Mouse (Mus musculus): Measurements from ENCODE around the gene Ccdc3.

Ccdc3 gene

DNA sequence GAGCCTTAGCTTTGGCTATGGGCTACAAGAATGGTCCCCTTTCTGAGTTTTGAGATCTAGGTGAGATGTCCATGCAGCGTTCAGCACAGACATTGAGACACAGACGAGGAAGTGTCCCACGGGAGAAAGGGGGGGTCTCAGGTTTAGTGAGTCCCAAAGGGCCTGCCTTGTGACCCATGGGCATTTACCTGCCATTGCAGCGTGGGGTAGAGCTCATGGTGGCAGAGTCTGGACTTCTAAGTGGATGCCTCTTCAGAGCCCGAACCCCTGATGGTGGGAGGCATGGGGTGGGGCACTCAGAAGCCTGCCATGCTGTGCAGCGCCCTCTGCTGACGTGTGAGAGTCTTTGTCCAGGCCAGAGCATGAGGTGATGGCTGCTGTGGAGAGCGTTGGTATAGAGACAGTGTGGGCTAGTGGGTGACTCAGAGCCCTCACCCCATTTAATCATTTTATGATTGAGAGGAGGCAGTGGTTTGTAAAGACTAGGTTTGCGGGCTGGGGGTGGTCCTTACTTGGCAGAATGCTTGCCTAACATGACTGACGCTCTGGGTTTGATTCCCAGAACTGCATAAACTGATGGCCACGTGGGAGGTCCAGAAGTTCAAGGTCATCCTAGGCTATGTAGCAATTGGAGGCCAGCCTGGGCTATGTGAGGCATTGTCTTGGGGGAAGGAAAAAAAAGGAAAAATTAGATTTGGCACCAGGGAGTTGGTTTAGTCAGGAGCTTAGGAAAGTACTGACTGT lies 23.6 kb downstream of the Ccdc3 start:
- DNase-seq (ENCODE audit: extremely low spot score, low spot score): no peak

DNA sequence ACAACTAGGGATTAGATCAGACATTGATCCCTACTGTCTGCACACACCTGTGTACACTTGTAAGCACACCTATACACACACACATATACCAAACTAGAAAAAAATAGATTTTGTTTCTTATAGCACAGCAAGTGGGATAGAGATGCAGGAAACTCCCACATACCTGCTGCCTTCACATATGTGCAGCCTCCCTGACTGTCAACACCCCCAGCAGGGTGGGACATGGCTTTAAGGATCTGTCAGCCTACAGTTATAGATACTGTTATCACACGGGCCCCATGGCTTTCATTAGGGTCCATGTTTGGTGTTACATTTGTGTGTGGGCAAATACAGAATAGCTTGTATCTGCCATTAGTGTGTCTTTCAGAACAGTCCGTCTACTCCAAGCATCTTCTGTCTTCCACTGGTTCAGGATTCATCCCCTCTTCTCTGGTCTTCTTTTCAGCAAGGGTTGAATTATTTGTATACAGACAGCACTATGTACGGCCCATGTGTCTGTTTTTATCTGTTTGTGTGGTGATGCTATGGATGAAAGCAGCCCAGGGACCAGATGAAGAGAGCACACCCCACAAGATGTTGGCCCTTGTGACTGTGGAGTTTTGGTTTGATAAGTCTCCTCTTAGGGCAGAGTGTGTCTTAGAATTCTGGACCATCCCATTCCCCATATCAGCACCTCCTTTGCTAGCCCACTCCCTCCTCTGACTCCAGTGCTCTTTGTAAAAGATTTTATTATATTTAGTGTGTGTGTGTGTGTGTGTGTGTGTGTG lies 24.5 kb downstream of the Ccdc3 start:
- DNase-seq (ENCODE audit: extremely low spot score, low spot score): no peak

DNA sequence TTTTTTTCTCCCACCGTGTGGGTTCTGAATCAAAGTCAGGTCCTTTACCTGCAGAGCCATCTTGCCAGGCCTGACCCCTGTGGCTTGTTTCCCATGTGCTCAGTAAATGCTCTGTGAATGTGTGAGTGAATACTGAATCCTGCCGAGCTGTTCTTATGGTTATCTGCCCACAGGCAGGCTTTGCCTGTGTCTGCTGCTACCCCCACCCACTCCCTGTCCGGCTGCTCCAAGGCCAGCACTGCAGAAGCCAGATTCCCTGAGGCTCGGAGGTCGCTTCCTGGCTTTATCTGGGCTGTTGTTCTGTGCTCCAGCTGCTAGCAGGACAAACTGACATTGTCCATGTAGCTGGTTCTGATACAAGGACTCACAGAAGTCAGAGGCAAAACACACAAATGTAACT lies 25.2 kb downstream of the Ccdc3 start:
- no peak for DNase-seq (ENCODE audit: extremely low spot score, low spot score)

DNA sequence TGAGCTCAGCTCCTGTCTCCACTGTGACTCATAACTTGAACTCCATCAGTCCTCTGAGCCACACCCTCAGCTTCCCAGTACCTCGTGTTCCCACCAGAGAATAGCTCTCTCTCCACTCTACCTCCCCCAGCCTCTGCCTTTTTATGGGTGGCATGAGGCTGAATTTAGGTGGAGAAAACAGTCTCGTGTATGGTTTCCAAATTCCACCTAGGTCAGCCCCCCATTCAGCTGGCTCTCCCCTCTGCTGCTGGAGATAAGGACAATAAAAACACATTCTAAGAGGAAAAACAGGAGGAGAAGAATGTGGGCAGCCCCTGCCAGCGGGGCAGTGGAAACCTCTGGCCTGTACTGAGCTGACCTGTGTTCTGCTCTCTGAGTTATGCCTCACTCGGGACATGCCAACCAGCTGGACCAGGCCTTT lies 28.4 kb downstream of the Ccdc3 start:
- no peak for DNase-seq (ENCODE audit: extremely low spot score, low spot score)

DNA sequence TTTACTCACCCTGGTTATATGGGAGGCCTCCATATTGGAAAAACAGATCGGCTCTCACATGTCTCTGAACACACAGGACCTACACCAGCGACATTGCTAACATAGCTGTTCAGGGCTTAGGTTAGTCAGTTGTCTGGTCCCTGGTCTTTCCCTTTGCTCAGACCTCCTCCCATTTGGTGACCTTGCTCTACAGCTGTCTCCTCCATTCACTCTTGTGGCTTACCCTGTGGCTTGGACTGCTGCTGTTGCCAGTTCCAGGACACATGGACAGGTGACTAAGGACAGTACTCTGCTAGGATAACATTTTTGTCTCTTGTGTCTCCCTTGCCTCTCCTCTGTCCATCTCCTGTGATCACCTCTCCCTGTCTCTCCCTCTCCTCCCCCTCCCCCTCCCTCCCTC lies 29.2 kb downstream of the Ccdc3 start:
- no peak for DNase-seq (ENCODE audit: extremely low spot score, low spot score)

DNA sequence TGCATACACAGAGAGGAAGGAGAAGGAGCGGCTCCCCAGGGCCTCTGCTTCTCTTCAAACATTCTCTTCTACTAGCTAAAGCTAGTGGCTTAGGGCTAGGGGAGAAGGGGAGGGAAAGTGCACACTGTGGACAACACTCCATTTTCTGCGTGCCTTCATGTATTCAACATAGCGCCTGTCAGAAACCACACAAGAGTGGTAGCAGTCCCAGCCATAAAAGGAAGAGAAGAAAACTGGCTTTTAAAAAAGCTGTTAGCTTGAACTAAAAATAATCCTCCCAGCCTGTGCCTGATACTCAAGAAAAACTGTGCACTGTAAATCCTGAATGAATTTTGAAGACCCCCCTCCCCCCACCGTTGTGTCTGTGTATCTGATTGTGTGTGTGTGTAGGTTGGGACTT lies 33.2 kb downstream of the Ccdc3 start:
- DNase-seq (ENCODE audit: extremely low spot score, low spot score): no peak

DNA sequence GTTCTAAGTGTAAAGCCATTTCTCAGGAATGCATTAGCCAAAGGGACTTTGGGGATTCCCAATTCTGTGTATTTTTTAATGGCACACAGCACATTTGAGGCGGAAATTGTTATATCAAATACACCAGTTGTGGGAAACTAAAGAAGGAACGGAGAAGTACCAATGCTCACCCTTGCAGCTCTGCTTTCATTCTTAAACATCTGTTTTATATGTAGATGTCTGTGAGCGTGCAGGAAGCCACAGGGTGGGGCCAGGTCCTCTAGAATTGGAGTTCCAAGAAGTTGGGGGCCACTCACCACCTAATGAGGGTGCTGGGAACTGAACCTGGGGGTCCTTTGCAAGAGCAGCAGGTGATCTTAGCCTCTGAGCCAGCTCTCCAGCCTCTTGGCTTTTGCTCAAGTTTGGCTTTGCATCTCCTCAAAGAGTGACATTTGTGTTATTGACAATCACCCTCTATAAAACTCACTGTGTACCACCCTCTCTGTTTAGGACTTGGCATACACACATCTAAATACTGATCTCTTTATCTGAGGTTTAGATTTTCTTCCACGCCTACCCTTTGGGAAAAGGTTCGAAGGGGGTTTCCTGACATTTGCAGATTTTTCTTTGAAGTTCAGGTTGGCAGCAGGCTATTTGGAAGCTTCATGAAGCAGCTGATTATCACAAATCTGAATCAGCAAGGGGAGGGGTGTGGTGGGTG lies 33.9 kb downstream of the Ccdc3 start:
- no peak for DNase-seq (ENCODE audit: extremely low spot score, low spot score)

DNA sequence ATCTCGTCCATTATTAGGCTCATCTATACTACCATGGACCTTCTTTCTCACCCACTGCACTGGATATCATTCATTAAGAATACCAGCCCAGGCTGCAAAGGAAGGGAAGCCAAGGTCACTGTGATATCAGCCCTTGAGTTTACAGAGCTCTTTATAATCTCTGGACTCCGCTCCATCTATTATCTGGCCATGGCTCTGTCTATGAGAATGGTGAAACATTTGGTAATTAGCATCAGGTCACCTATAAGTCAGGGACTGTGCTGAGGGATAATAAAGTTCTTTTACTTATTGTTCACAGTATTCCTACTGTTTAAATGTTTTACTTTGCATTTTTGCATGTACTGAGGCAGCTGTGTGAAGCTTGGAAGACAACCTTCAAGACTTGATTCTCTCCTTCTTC lies 35.2 kb downstream of the Ccdc3 start:
- no peak for DNase-seq (ENCODE audit: extremely low spot score, low spot score)

DNA sequence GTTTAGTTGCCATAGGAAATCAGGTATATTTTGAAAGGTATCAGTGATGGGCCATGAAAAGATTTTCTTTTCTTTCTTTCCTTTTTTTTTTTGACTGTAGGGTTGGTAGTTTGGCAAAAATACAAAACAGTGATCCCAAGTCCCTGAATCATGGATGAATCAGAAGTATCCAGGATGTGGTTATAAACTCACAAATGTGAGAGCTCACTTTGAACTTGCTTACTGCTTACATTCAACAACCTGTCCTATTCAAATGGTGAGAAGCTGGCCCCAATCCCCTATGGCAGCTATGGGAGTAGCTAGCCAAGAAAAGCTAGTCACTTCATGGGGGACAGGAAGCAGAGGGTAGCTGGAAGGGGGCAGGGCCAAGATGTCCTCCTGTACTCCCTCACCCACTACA lies 37.1 kb downstream of the Ccdc3 start:
- no peak for DNase-seq (ENCODE audit: extremely low spot score, low spot score)

DNA sequence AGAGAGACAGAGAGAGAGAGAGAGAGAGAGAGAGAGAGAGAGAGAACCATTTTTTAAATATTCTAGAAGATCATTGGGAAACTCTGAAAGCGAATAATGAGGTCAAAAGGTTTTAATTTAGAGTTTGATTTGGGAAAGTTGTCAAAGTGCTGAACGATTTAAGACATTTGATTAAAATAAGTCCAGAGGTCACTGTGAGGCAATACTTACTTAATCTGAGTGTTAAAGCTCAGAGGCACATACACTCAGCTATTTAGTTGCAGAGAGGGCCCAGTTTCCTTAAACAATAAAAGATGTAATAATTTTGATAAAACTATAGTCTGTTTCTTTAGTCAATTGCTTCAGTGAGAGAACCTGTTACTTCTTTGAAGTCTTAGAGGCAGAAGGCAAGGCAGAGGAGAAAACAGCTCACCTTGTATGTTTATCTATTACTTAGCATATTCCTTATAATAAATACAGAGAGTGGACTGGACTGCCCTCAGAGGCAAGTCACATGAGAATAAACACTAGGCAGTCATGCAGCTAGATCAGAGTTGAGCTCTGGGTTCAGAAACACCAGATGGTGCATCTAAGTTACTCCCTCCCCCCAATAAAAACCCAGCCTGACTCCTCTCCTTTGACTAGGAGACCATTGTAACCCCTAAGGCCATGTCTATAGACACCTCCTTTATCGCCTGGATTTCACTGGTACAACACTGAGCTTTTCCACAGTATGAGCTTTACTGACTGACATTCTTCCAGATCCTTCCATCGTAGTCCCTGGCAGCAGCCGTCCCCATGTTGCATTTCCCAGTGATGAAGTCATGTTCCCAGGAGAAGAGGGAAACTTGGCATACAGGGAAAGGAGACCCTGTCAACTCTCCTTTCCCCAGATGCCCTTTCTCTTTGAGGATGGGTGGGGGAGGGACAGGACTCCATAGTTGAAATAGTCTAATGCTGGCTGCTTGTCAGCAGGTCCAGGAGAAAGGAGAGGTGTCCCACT lies 44.2 kb downstream of the Ccdc3 start:
- no peak for DNase-seq (ENCODE audit: extremely low spot score, low spot score)

DNA sequence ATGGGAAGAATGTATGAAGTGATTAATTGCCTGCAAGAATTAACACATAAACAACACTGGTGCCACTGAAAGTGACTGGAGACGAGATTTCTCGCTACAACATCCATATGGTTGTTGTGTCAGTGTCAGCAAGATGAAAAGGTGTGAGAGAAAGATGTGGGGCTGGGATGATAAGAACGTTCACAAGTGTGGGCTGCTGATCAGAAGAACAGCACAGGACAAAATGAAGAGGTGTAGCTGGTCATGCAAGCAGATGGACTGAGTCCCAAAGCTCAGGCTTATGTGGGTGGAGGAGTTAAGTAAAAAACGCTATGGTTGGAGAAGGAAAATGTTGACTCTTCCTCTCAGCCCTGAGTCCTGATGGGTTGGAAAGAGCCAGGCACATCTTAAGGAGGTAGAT lies 46.6 kb downstream of the Ccdc3 start:
- no peak for DNase-seq (ENCODE audit: extremely low spot score, low spot score)

DNA sequence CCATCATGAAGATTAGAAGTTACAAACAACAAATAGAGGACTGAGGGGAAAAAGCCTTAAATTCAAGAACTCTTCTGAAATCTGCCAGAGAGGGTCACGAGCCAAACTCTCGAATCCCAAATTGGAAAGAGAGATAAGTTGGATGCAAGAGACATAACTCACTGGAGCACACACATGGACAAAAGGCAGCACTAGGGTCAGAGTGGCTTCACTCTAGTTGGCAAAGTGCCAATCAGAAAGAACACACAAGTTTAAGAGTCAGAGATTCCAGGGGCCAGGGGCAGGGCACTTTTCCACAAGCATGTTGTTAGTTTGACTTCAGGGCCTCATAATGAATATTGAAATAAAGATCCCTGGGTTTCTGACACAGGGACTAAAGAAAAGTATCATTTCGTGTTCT lies 48.1 kb downstream of the Ccdc3 start:
- no peak for DNase-seq (ENCODE audit: extremely low spot score, low spot score)

DNA sequence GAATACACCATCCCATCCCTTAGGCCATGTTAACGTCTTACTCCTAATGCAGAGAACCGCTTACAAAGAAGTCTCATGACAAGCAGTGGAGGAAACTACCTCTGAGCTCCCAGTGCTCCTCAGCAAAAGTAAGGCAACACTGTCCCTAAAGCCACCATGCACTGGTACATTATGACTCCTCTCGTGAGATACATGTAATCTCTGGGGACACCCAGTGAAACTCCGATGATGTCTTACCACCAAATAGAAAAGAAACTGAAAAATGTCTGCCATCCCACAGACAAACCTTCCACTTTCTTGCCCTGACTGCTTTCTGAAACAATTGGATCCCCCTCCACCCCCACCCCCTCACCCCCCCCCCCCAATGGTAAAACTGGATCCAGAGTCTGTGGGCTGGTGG lies 54.6 kb downstream of the Ccdc3 start:
- DNase-seq (ENCODE audit: extremely low spot score, low spot score): no peak

DNA sequence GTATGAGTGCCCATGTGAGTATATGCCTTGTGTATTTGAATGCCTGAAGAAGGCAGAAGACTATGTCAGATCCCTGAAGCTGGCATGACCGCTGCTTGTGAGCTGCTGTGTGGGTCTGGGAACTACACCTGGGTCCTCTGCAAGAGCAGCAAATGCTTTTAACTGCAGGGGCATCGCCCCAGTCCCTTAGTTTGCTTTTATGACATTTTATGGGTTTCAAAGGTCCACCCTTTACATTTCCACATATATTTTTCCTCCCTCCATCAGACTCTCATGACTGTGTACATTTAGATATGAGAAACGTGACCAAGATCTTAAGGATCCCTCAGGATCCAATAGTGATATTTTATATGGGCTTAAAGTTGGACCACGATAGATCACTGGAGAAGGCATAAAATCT lies 55.5 kb downstream of the Ccdc3 start:
- no peak for DNase-seq (ENCODE audit: extremely low spot score, low spot score)

DNA sequence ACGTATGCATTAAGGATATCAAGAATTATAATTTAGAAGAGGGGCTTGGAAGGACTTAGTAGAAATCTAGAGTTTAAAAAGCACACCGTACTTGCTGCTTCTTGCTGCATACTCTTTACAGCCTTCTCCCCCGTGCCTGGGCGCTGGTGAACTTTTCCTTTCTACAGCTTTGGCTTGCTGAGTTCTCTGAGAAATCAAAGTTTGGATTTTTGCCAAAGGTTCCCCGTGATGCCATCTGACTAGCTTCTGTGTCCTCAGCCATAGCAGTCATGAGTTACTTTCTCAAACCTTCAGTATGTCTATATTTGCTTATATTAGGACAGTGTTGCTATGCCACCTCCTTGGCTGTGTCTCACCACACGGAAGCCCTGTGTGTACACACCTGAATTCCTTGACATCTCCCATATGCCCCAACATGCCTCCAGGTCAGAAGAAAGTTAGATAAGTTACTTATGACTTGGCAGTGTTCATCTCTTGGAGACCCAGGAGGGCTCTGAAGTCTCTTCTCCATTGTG lies 57.2 kb downstream of the Ccdc3 start:
- DNase-seq (ENCODE audit: extremely low spot score, low spot score): no peak

DNA sequence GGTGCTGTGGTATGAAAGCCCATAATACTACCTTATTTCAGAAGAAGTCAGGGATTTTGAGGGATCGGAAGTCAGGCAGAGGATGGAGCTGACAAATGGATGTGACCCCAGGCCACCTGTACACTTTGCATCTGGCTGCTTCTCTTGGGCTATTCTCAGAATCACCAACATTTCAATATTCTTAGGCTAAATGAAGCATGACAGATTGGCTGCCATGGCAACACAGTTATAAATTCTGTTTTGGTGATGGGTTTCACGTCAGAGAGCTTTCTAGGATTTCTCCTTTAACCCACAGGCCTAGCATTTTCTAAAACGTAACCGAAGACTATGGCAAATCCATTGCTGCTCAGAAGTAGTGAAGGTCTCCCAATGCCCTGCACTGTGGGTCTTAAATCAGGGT lies 59.9 kb downstream of the Ccdc3 start:
- no peak for DNase-seq (ENCODE audit: extremely low spot score, low spot score)

DNA sequence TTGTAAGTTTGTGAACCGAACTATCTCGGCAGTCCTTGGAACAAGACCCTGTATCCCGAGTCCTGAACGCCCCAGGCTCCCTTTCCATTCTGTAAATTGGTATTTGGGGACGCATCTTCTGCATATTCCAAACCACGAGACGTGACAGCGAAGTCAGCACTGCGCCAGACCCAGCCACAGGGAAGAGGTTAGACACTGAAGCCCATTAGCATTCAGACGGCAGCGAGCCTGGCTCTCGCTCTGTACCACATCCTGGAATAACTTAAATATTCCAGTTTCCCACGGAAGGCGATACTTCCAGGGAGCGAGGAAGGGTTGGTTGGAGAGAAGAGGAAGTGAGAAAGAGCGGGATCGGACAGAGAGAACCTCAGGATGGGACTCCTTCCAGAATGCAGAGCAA lies 61.7 kb downstream of the Ccdc3 start:
- DNase-seq (ENCODE audit: extremely low spot score, low spot score): no peak

DNA sequence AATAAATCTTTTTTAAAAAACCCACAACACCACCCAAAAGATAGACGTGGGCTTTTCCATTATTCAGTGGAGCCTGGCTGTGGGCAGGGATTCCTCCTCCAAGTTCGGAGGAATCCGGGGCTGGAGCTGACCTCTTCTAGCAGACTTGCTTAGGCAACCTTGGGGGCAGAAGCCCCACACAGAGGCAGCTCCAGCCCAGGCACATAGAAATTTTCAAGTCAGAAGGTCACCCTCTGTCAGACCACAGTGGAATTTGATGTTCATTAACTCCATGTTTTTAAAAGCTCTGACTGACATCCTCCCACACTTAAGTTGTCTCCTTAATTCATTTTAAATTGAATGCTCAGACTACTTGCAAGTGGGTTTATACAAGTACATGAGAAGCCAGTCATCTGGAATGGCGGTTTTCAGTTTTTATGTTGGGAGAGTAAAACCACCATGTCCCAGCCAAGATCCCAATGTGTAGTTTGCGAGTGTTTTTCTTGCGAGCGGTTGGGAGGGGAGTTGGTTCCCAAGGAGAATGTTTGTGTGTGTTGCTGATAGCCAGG lies 63.3 kb downstream of the Ccdc3 start:
- DNase-seq (ENCODE audit: extremely low spot score, low spot score): no peak

DNA sequence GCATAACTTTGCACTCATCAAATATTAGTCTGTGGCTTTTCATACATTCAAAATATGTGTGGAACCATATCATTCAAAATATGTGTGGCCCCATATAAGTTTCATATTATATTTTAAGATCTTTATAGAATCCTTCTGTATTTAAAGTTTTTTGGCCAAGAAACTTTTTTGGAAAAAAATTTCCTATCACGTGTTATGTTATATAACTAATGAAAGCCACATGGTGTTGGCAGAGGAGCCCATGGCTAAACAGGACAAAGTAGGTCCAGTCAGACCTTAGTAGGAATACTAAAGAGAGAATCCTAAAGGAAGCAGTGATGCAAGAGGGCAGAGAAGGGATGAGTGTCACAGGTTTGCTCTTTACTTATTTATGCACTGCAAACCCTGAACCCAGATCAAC lies 65.6 kb downstream of the Ccdc3 start:
- no peak for DNase-seq (ENCODE audit: extremely low spot score, low spot score)

DNA sequence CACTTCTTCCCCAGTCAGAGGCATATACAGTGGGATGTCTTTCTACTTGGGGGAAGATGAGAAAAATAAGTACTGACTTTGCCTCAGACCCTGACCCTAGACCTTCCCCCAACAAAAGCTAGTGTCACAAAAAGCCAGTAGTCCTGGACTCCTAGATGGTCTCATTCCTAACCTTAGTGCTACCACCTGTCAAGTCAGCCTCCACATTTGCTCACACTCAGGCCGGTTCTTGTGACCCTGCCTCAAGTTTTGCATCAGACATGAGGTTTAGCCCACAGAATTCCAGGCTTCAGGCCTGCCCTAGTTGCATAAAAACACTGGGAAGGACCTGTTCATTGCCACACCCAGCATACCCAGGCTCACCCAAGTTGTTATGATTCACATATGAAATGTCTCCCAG lies 67.4 kb downstream of the Ccdc3 start:
- DNase-seq (ENCODE audit: extremely low spot score, low spot score): no peak

DNA sequence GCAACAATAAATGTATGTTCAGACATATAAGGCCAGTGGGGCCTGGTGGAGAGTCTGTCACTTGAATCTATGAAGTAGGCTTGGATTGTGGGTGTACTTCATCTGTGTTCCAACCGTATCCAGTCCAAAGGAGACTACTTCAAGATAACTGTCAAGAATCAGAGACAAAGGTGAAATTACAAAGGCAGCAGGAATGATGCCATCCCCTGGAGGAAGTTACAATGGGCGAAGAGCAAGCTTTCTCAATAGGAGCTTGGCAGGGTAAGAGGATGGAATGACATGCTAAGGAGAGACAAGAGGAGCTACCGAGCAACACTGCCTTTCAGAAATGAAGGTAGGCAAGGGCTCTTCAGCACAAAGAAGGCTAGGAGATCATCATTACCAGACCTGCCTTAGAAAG lies 69.1 kb downstream of the Ccdc3 start:
- DNase-seq (ENCODE audit: extremely low spot score, low spot score): no peak

Data from neural tube, embryonic 10.5 days (tissue).